Mouse (Mus musculus): Measurements from ENCODE around the gene Ficd.
A peak's percentile ranks its signal among the peaks of the same experiment; 100 is the strongest.

Ficd gene

DNA sequence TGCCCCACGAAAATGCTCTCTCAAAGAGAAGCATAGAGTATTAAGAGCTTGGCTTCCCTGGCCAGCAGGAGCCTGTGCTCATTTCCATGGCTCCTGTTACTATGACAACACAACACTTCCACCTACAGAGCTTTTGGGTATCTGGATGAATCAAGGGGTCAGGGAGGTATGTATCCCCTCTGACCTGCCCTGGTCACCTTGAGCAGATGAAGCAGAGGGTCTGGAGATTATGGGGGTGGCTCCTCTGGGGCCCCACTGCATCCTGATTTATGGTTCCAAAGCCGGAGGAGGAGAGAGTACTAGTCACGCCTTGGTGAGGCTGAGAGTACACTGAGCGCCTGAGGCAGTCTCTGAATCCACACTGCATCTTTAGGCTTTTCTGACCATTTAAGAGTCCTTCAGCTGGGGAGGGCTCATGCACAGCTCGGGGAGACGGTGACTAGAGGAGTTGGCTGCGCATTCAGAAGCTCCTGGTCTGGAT is 4.9 kb upstream of the Ficd start:
- no peak for DNase-seq (ENCODE audit: low spot score)

DNA sequence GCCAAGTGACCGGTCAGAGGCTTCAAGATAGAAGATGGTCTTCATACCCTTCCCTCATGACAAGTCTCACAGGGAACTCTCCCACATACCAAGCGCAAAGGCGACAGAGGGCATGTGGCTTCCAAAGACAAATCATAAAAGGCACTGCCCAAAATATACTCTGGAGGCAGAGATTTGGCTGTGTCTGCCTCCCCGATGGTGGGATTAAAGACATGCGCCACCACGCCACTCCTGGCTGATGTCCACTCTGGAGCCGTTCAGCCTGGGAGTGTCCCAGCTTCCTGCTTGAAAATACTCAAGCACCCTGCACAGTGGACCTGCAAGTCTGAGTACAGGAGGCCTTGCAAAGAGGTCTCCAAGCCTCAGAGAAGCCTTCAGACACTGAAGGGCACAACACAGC is 4.4 kb upstream of the Ficd start:
- no peak for DNase-seq (ENCODE audit: low spot score)

DNA sequence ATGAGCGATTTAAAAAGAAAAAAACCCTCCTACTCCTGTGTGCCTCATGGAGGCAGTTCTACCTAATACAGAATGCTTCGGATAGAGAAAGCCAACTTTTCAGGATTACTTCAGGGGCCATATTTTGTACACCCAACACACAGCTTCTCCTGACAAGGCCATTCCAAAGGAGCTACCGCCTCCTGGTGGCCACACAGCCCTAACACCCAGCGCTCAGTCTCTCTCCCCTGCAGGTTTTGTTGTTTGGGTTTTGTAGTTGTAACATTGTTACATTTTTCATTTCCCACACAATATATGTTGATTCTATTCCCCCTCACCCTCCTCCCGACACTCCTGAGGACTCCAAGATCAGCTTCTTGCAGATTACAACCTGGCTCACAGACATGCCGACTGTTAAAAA is 3.4 kb upstream of the Ficd start:
- DNase-seq (ENCODE audit: low spot score), result peak; percentile 64

DNA sequence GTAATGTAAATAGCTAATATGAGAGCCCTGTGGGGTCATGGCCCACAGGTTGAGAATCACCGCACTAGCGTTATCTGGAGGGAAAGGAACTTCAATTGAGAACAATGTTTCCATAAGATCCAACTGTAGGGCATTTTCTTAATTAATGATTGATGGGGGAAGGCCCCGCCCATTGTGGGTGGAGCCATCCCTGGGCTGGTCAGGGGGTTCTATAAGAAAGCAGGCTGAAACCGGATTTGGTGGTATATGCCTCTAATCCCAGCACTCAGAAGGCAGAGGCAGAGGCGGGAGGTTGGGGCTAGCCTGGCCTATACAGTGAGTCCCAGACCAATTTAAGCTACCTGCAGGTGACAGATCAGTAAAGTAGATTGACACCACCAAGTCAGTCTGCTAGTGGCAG is 1.2 kb upstream of the Ficd start:
- no peak for DNase-seq (ENCODE audit: low spot score)

DNA sequence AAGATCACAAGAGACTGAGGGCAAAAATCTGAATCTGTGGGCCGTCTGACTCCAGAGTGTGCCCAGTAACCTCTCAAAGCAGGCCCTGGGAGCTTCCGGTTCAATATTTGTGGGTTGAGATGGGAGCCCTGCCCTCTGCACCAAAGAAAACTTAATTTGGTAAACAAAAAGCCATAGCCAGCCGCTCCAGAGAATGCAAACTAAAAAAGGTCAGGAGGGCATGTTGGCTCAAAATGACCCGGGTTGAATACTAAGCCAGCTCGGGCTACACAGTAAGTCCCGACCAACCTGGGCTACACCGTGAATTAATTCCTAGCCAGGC is 619 bp upstream of the Ficd start:
- no peak for DNase-seq (ENCODE audit: low spot score)

DNA sequence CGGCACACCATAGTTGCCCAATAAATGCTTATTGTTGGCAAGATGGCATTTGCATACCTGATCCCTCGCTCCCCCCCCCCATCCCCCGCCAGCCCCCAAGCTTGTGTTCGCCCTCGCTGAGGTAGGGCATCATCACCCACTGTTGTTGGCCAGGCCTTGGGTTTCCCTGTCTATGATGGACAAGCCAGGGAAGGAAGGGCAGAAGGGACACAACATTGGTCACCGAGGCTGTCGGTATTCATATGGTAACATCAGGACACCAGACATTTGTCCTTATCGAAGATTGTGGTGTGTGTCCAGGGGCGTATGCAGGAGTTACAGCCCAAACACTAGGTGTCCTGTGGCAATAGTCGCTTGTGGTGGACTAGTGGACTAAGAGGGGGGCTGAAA is 505 bp downstream of the Ficd start:
- peak; percentile 47 for DNase-seq (ENCODE audit: low spot score)

DNA sequence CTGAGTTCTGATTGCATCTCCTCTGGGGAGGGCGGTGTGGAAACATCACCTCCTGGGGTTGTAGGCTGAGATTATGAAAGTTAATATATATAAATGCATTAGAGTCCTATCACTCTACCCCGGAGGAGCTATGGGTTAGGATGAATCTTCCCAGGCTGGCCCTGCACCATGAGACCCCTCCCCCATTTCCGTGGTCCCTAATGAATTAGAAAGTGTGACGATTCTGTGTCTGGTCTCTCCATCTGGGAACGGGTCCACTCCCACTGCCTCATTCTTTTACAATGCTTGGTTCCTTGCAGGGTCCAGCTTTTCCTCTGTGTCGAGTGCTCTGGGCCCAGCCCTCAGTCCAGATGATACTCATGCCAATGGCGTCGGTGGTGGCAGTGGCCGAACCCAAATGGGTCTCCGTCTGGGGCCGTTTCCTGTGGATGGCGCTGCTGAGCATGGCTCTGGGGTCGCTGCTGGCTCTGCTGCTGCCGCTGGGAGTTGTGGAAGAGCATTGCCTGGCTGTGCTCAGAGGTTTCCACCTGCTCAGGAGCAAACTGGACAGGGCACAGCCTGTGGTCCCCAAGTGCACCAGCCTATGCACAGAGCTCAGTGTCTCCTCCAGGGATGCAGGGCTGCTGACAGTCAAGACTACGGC is 1.0 kb downstream of the Ficd start:
- DNase-seq (ENCODE audit: low spot score), result peak; percentile 66

DNA sequence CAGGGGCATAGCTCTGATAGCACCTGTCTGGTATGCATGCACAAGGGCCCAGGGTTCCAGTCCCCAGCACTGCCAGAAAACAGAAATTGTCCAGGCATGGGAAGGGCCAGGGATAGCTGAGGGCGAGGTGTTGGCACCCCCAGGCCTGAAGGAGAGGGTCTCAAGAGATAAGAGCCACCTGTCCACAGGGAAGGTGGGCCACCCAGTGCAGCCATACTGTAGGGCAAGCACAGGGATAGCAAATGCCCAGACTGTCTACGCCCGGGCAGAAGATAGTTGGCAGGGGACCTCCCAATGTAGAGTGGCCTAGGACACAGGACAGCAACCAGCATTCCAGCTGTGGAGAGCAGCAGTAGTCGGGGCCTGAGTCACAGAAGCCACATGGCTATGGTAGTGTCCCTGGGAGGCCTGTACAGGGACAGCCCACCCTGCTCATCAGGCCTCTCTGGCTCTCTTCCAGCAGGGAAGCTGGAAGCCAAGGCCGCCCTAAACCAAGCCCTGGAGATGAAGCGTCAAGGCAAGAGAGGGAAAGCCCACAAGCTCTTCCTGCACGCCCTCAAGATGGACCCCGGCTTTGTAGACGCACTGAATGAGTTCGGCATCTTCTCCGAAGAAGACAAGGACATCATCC is 2.1 kb downstream of the Ficd start:
- peak; percentile 60 for DNase-seq (ENCODE audit: low spot score)

DNA sequence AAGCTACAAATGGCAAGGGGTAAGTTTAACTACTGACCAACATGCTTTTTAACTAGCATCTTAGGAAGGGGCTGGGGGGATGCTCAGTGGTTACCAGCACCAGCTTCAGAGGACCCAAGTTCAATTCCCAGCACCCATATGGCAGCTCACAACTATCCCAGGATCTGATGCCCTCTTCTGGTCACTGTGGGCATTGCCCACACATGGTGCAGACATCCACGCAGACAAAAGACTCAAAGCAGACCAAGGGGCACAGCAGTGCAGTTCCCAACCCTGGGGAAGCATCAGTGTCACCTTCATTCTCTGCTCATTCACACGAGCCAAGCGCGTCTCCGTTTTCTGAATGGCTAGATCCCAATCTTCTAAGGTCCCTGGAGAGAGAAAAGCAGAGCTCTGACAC is 12.0 kb downstream of the Ficd start:
- DNase-seq (ENCODE audit: low spot score), result no peak

DNA sequence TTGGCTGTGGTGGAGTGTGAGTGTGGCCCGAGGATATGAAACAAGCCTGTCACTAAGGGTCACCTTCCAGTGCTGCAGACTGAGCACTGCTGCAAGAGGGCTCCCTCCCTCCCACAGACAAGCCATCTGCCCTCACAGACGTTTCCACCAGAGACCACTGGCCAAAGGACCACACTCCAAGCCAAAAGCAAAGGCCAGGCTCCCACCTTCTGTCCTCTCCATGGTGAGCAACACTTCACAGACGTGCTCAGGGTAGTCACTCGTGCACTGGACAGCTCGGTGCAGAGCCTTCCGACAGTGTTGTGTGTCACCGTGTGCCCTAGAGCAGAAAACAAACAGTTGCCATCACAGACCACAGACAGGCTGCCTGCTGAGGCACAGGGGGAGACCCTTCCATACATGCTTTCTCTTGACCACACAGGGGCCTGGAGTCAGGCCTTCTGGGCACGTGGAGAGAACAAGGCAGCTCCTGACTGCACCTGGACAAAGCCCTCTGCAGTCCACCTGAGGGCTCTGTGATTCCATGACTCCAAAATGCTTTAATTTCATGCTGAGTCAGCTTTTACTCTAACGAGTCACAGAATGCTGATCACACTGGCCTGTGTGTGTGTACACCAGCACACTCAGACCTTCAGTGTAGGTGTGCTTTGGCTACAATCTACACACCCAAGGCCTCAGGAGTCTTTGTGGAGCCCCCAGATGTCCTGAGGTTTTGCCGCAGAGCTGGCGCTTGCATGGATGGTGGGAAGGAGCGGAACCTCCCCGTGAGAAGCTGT is 13.1 kb downstream of the Ficd start:
- DNase-seq (ENCODE audit: low spot score), result no peak

DNA sequence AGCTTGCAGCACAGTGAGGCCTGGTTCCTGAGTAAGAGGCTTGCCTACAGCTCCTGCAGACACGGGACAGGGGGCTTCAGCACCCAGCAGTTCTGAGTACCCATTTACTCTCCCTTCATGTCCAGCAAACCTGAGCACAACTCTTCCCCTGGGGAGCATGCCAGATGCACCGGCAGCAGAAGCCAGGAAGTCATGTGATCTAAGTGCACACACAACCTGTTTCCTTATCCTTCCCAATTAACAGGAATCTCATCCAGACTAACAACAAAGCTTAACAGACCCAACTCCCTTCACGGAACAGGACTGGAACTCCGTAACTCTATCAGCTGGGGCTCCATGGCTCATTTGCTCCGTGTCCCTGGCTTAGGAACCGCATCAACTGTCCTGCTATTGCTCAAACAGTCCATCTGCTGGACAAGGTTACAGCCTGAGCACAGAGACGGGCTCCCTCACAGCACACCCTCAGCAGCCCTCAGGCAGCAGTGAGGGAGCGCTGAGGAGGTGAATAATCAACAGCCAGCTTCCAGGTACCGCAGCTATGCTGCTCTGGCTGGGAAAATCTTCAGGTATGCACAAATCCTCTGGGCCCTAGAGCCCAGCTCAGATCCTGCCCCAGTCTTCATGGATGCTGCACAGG is 16.0 kb downstream of the Ficd start:
- peak; percentile 69 for DNase-seq (ENCODE audit: low spot score)

DNA sequence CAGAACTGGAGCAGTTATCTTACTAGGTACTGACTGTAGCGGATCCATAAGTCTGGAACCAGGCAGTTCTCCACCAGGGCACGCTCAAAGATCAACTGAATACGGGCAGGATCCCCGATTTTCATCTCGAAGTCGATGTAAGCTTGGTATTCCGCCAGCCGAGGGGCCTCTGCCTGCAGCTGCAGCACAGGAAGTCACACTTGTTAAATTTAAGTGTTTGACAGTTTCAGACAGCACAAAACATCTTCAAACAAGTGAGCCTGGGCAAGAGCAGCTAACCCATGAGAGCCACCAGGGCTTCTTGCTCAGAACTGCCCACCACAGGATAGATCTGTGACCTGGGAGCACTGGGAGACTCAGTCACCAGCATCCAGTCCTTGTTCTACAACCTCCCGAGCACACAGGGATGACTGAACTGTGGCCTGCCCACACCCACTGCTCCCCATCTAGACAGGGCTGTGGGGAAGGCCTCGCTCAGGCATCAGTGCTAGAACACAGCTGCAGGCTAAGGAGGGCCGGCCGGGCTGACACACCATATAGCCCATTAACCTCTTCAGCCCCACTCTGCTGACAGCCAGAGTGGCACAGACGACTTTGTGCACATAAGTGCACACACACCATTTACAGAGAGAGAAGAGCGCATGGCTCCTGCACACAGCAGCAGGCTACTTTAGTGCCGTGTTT is 19.9 kb downstream of the Ficd start:
- DNase-seq (ENCODE audit: low spot score), result no peak

DNA sequence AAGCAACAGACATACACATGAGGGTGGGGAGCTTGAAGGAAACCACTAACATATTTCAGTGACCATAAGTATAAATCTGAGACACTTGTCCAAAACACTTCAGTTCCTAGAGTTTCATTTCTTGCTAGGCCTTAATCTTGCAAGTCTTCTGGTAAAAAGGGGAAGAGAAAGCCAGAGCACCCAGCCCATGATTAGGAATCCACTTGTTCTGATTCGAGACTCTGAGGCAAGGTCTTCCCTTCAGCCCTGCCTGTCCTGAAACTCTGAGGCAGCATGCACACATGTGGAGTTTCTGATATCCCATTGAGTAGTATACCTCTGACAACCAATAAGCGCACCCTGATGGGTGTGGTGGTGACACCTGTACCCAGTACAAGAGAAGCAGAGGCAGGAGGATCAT is 26.0 kb downstream of the Ficd start:
- DNase-seq (ENCODE audit: low spot score), result no peak

DNA sequence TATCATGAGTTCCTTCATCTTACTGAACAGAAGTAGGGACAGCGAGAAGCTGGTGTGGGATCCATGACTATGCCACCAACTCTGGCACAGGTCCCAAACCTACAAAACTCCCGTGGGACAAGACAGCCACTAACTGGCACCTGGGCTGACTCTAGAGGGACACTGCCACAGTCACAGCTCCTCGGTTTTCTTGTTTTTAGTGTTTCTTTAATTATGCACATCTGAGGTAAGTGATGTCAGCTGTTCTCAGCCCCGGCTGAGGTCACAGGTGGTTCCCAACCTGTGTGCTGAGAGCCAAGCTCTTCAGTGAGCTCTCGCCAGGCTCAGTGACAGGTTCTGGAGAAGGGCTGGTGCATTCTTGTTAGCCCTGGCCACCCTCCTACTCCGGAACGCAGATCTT is 28.8 kb downstream of the Ficd start:
- DNase-seq (ENCODE audit: low spot score), result no peak

DNA sequence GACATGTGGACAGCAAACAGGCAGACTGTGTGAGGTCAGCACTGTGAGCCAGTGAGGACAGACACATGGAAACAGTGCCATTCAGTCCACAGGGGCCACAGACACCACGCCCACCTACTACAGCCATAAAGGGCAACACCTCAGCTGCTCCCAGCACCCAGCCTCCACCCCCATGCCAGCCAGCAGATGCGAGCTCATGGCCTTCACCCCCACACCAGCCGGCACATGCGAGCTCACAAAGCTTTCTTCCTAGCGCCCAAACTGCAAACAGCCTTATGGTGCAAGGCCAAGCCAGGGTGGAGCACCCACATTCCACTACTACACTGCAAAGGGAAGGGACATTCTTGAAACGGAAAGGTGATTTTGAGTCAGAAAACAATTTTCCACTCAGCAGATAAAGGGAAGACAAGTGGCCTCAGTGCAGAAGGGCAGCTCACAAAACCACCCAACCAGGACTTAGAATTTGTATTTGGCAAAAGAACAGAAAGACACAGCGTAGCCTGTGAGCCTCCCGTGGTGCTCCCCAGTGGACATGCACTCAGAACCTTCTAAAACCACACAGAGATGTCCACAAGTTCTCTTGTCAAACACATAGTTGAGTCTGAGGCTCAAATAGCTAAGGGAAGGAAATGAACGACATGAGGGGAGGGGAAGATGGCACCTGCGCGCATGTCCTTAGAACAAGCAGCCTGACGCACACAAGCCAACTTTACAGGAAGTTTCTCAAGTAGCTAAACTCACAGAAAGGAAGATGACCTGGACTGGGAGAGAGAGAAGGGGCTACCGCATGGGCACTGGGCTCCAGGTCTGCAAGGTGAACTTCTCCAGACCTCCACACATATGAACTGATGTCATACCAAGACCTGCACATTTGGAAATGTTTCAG is 30.3 kb downstream of the Ficd start:
- DNase-seq (ENCODE audit: low spot score), result peak; percentile 21

DNA sequence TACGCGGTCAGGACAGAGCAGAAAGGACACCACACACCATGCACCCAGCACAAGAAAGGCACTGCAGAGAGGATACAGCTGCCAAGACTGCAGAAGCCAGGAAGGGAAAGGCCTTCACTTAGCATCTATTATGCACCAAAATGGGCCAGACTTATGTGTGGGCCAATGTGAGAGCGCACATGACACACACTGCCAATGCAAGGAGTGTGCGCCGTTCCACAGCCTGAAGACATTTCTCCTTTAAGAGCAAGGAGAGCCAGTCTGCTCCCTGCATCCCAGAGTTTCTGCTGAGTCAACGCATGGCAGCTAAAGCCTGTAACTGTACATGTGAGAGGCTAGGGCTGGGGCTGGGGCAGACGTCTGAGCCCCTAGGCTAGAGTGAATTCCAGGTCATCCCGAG is 33.2 kb downstream of the Ficd start:
- DNase-seq (ENCODE audit: low spot score), result no peak

DNA sequence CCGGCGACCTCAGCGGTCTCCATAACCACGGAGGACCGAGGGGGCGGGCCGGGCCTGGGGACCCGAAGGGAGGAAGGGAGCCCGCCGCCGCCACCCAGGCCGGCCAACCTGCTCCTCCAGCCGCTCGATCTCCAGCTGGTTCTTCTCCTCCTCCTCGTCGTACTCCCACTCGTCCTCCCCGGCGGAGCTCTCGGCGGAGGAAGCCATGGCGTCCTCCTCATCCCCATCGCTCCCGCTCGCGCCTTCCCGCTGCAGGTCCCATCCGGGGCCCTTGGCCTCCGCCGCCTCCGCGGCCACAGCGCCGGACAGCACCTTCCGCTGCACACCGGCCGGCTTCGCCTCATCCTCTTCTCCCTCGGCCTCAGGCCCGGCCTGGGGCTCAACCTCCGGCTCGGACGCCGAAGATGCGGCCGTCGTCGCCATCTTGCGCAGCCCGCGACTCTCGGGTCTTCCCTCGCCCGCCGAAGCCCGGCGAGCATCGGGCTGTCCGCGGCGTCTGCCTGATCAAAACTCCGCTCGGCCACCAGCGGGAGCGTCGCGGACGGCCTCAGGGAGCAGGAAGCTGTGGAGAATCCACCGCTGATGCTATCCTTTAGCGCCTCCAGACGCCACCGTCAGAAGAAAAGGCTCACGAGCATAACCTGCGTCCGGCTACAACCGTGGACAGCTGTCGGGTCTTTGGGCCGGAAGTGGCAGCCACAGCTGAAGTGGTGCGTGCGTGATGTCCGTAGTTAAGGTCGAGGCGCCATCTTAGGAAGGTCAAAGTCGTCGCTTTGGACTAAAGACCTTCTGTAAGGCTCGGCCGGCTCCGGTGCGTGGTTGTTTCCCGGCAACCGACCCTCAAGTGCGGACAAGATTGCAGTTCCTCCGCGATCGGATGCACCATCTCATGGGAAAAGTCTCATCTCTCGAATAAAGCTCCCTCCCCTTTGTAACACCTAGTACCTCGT is 35.9 kb downstream of the Ficd start:
- DNase-seq (ENCODE audit: low spot score), result peak; percentile 93

DNA sequence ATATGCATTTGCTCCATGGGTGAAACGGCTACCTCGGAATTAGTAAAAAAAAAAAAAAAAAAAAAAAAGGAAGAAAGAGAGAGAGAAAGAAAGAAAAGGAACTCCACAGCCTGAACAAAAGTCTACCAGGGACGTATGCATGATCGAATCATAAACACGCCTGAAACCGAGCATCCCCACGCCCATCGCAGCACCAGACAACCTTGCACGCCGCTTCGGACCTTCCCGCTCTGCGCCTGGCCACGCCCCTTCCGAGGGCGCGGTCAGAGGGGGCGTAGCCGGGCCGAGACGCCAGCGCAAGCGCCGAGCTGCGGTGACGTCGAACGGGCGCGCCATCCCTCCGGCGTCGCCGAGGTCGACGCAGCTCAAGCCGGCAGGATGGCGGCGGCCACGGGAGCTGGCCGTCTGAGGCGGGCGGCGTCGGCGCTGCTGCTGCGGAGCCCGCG is 36.9 kb downstream of the Ficd start, which contains the start of the genes Sart3 and Iscu:
TSS of gene Sart3 (minus strand) at position 61 of the 446 bp plus-strand sequence.
TSS of gene Iscu (plus strand) at position 299 of the 446 bp plus-strand sequence.
- peak; percentile 99 for DNase-seq (ENCODE audit: low spot score)

DNA sequence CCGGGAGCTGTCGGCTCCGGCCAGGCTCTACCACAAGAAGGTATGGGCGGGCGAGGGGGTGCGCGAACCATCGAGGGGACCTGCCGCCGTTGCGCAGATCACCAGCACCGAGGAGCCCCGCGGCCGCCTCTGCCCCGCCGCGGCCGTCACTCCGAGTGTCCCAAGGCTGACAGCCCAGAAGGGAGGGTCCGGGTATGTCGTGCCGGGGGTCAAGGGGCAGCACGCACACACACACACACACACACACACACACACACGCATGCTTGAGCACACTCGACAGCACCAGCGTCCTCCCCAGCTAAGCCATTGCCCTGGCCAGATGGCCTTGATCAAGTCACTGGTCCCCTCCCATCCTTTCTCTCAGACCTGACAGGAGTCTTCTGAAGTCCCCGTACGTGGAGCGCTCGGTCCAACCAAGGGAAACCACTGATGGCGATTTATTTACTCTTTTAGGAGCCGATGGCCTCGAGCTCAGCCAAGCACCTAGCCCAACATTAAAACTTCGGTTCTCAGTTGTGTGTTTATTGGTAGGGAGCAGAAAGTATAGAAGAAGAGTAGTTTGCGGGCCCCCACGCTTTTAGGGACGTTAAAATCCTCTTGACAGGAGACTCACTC is 37.4 kb downstream of the Ficd start:
- DNase-seq (ENCODE audit: low spot score), result peak; percentile 56
